Mouse (Mus musculus): ENCODE results near the gene Tbc1d22b.
A peak's percentile ranks its signal among the peaks of the same experiment; 100 is the strongest.
"Not testable (repeated sequence)": the region's sequence is repeated elsewhere in the genome, so short reads cannot be mapped to it uniquely, and the experiment has no call there.

Gene Tbc1d22b

DNA sequence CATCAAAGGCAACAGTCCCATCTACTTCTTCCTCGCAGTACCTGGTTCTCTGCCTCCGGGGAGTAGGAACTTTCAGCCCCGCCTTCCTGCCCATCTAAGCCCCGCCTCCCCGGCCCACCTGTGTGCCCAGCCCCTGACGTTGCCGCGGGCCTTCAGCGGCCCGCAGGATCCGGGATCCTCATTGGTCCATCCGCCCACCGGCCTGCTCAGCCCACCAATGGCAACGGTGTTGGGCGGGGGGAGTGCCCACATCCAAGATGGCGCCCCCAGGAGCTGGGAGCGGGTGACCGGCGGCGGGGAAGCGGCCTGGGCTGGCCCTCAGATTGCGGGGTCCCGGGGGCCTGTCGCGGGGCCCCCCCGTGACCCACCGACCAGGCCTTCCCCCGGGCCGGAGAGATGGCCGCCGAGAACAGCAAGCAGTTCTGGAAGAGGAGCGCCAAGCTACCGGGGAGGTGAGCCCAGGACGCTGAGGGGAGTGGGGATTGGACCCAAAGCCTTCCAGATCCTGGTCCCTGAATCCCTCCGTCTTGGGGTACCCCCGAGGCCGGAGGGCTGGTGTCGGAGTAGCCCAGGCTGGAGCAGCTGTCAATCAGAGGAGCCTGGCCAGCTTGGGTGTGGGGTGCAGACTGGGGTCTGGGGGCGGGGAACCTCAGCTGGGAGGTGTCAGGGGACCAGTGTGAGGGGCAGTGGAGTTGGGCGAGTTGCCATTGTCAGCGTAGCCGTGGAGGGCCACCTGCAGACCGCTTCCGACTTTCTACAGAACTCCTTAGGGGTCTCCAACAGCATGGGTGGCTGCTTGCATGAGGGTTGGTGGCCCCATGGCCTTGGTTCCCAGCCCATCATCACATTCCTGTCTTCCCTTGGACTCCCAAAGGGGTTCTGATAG, at the start of gene Tbc1d22b, which contains the start of gene Gm17657:
Gene Tbc1d22b, plus strand, starts transcription at position 243 of the 886 bp plus-strand sequence.
Gene Gm17657, minus strand, starts transcription at position 96 of the 886 bp plus-strand sequence.
- peak; percentile 81 to 92 for DNase-seq (ENCODE audit: low spot score in 2 of 2)

DNA sequence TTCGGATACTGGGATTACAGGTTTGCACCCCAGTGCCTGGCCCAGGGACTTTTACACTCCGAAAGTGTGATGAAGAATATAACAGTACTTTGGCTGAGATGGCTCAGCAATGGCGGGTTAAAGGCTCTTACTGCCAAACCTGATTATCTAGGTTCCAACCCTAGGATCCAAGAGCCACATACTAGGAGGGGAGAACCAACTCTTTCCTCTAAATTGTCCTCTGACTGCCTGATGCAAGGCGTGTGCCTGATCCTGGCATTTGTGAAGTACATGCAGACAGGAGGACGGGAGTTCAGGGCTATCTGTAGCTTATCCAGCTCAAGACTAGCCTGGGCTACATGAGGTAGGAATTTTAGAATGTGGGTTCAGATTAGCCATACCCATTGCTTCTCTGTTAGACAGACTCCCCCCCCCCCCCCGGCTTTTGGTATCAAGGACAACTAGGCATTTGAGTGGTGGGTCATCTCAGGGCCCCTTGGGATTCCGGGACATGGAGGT, 49.3 kb upstream of the Tbc1d22b start:
- no peak for DNase-seq (ENCODE audit: low spot score in 2 of 2)

DNA sequence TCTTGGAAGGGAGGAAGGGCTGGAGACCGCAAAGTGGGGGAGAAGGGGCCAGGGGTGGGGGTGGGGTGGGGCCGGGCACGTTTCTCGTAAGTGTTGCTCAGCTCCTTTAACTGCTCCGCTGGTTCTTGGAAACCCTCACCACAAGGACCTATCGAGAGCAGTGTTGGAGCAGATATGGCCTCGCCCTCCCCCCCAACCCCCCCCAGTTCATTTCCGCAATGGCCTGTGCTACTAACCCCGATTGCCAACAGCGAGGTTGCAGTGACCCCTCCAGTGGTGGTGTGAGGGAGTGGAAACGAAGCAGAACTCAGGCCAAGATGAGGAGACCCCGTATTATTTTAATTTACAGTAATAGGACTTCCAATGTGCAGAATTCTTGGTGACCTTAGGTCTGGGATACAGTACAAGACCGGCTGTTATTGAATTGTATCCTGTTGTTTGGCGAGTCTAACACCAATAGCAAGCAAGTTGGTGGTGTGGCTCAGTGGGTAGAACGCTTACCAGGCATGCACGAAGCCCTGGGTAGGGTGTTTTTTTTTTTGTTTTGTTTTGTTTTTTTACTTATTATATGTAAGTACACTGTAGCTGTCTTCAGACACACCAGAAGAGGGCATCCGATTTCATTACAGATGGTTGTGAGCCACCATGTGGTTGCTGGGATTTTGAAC, 48.6 kb upstream of the Tbc1d22b start:
- no peak for DNase-seq (ENCODE audit: low spot score in 2 of 2)

DNA sequence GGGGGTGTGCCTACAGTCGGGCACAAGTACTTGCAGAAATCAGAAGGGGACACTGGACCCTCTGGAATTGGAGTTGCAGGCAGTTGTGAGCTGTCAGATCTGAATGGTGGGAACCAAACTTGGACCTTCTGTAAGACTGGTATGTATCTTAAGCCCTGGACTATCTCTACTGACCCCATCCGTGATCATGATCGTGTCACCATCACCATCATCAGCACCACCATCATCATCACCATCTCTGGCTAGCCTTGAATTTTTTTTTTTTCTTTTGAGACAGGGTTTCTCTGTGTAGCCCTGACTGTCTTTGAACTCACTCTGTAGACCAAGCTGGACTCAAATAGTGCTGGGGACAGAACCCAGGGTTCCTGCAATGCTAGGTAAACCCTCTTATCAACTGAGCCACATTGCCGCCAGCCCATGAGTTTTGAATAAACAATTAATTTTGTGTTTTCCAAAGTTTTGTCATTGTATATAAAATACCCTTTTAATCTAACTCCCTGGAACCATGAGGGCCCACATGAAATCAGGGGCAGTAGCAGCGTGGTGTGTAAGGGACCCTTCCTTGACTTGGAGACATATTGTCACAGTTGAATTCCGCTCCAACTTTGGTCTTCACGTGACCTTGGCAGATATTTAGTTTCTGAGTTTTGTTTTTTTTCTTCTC, 47.4 kb upstream of the Tbc1d22b start:
- no peak for DNase-seq (ENCODE audit: low spot score in 2 of 2)

DNA sequence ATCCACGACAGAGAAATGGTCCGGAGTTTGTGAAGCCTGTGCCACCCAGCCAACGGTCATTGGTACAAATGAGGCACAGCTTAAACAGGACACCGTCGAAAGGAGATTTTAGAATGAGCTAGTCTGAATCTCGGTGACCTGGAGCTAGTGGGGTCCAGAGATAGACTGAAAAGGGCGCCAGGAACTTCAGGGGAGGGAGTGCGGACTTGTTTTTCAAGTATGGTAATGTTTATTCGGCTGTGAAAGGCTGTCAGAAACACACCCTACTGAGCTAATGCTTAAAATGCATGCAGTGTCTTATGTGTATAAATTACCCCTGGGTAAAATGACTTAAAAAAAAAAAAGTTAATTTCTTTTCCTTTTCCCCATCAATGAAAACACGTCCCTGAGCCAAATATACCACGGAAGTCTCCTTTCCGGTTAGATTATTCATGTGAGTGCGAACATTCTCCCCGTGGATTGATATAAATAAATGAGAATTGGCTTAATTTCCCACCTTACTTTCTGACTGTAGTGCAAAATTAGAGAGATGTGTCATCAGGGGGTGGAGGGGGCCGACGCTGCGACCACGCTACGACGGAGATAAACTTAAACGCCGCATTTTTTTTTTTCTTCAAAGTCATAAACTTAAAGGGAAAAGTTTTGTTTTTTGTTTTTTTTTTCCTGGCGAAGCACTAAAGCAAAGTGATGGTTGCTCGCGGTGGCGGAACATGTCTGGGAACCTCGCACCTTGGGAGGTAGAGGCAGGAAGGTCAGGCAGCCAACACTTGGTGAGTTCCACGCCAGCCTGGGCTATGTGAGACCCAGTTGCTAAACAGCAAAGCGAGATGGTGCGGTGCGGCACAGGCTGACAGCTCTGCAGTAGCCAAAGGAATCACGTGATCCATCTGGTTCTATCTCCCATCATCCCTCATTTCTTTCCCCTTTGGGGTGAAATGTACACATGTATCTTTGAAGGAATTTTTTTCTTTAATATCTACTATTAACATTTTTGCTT, 46.6 kb upstream of the Tbc1d22b start:
- DNase-seq (ENCODE audit: low spot score in 2 of 2) = no peak

DNA sequence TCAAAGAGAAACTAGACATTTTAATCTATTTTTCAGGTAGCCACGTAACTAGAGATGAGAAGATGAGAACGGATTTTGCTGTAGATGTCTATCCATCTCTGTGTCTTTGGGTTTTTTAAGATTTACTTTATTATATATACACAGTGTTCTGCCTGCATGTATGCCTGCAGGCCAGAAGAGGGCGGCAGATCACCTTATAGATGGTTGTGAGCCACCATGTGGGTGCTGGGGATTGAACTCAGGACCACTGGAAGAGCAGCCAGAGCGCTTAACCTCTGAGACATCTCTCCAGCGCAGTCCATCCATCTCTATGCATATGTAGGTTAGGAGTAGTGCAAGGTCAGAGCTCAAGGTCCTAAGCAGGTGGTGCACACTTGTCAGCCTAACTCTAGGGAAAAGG, 45.9 kb upstream of the Tbc1d22b start:
- DNase-seq (ENCODE audit: low spot score in 2 of 2) = no peak

DNA sequence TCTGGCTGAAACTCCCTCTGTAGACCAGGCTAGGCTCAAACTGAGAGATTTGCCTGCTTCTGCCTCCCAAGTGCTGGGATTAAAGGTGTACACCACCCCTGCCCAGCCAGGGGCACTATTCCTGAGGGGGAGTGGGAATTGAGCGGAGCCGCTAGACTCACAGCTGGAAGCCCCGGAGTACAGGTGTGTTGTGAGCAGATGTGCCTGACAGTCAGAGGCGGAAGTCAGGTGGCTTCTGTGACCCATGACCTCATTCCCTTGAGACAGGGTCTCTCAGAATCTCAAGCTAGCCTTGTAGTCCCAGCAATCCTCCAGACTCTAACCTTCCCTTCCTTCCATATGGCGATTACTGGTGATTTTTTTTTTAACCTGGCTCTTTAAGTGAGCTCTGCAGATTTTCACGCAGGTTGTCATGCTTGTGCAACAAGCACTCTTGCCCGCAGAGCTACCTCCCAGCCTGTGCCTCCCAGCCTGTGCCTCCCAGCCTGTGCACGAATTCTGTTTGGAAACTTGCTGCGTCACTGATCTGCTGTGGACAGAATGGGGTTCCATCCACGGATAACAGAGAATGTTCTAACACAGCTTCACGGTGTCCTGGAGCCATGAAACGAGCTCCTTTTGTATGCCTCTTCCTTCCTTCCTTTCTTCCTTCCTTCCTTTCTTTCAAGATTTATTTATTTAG, 40.5 kb upstream of the Tbc1d22b start:
- no peak for DNase-seq (ENCODE audit: low spot score in 2 of 2)

DNA sequence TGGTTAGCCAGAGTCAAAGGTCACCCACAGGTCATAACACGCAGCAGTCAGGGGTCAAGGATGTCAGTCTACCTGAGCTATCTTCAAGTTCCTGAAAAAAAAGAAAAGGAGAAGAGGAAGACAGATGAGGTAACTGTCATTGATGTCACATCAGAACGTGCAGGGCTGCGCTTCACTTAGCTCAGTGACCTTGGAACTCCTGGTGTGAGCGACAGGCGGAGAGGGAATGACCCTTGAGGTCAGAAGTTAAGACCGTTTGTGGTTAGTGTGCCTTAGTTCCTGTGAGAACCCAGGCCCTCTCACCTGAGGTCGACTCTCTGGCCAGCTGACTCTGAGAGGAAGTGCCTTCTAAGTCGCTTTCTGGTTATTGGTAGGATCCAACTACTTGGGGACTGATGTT, 38.9 kb upstream of the Tbc1d22b start:
- DNase-seq (ENCODE audit: low spot score in 2 of 2) = no peak

DNA sequence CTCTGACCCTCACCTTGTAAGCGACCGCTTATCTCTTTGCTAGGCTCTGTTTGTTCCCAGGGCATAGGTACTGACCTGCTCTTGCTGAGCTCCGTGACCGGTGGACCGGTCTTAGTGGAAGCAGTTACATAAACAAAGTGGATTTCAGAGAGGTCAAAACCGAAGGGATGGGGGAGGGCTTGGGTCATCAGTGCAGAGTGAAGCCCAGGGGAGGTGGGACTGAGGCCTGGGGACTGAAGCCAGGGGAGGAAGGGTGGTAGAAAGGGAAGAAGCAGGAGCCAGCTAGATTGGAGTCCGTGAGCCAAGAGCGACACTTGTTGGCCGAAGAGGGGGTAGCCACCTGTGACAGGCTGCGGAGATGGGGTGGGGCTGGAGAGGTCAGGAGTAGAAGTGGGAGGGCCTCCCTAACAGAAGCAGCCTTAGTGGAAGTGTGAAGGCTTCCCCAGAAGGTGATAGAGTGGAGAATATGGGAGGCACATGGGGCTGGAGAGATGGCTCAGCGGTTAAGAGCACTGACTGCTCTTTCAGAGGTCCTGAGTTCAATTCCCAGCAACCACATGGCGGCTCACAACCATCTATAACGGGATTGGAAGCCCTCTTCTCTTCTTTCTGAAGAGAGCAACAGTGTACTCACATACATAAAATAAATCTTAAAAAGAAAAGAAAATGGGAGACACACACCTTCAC, 36.4 kb upstream of the Tbc1d22b start:
- peak; percentile 24 to 52 for DNase-seq (ENCODE audit: low spot score in 2 of 2)

DNA sequence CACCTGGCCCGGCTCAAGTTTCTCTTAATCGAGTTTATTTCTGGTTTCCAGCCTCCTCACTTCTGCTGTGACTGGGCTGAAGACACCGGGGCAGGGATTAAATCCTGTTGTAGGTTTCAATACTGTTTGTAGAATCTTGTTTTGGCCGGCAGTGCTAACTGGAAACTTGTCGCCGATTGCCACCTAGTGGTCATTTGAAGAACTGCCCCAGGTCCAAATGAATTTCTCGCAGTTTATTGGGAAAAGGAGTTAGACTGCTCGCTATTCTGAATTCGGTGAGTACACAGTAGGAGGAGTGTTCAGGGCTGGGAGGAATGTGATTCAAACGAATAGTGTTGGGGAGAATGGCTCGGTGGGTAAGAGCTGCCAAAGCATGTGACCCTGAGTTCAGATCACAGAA, 35.1 kb upstream of the Tbc1d22b start:
- DNase-seq (ENCODE audit: low spot score in 2 of 2) = peak; percentile 76 to 86

DNA sequence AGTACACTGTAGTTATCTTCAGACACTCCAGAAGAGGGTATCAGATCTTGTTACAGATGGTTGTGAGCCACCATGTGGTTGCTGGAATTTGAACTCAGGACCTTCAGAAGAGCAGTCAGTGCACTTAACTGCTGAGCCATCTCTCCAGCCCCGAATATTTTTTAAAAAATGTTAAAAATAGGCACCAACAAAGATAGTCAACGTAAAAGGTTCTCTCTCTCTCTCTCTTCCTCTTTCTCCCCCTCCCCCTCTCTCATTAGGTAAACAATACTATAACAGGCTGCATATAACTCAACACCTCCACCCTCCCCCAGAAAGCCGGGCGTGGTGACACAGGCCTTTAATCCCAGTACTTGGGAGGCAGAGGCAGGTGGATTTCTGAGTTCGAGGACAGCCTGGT, 30.9 kb upstream of the Tbc1d22b start:
- not testable (repeated sequence) for DNase-seq (ENCODE audit: low spot score in 2 of 2)

DNA sequence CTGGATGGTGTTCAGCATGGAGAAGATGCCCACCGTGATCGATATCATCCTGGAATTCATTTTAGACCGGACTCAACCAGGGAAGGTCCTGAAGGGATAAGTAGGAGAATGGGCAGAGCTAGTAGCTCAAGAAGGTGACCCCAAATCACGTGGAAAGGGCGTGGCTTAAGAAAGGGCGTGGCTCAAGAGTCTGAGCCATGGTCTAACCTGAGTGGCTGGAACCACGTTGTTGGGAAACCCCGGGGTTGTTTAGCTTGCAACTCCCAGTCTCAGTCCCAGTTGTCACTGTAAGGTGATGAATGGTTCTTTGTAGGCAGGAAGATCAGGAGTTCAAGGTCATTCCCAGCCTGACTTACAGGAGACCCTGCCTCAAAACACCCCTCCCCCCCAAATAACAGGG, 29.9 kb upstream of the Tbc1d22b start:
- no peak for DNase-seq (ENCODE audit: low spot score in 2 of 2)

DNA sequence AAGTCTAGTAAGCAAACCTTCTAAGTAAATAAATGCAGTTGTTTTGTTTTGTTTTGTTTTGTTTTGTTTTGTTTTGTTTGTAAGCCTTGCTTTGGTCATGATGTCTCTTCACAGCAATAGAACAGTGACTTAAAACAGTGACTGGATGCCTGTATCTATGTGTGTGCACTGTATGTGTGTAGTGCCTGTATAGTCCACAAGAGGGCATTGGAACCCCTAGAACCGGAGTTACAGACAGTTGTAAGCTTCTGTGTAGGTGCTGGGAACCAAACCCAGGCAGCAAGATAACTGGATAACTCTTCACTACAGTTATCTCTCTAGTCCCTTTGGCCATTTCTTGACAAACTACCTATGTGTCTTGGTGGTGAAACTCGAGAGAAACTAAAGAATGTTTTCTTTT, 24.0 kb upstream of the Tbc1d22b start:
- no peak for DNase-seq (ENCODE audit: low spot score in 2 of 2)

DNA sequence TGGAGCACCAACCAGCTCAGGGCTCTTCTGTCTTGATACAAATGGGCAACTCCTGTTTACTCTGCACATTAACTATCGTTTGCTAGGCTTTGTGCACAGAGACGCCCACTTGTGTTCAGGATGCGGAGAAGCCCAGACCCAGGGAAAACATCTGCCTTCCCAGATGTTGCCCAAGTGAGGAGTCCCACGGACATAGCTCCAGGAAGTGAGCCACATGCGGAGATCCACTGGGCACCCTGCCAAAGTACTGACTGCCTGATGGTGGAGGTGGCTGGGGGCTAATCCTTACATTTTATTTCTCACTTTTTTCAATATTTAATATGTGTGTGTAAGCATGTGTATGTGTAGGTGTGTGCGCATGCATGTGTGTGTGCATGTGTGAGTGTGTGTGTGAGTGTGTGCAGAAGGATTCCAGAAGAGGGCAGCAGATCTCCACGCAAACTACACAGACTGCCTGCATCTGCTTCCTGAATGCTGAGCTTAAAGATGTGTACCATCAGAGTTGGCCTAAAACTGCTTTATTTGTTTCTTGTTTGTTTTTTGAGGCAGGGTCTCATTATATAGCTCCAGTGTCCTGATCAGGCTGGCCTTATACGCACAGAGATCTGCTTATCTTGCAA, 20.9 kb upstream of the Tbc1d22b start:
- no peak for DNase-seq (ENCODE audit: low spot score in 2 of 2)

DNA sequence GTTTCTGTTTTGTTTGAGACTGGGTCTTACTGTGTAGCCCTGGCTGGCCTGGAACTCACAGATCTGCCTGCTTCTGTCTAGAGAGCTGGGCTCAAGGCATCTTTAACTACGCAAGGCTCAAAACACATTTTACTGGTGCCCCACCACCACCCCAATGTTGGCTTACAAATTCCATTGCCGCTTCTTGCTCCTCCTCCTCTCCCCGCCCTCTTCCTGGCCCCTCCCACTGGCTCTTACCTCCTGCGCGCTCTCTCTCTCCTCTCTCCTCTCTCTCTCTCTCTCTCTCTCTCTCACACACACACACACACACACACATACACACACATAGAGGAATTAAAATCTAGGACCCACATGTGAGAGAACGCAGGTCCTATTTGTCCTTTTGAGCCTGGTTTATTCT, 19.1 kb upstream of the Tbc1d22b start:
- no peak for DNase-seq (ENCODE audit: low spot score in 2 of 2)

DNA sequence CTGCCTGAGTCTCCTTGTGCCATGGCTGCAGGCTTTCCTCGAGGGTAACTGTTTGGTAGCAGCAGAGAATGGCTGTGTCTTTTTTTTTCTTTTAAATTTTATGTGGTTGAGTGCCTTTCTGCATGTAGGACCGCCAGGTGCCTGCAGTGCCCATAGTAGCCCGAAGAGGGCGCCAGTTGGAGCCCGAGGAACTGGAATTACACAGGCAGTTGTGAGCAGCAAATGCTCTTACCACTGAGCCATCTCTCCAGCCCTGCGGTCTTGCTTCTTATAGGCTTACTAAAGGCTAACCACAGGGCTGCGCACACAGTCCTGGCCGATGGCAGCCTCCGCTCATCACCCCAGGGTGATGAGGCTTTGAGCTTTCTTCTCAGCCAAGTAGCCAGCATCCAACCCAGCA, 18.3 kb upstream of the Tbc1d22b start:
- DNase-seq (ENCODE audit: low spot score in 2 of 2) = no peak

DNA sequence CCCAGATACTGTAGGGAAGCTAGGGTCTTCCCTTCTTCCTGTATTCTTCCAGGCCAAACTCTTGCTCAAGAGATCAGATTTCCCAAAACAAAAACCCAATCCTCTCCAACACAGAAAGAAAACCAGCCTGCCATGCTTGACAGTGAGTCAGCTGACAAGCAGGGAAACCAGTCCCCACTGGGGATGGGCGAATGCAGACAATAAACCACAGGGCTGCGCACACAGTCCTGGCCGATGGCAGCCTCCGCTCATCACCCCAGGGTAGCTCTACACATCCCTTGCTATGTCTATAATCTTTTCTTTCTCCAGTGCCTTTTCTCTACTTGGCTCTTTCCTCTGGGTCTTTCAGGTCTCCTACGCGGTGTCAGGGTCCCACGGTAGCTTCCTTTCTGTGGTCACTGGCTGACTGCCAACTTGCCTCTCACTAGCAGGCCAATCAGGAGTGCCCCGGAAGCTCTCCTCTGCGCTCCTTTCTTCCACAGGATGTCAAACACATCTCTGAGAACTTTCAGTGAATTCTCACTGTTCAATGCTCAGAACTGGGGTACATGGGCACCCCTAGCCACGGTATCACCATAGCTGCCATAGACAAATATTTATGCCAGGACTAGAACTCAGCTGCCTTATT, 17.7 kb upstream of the Tbc1d22b start:
- DNase-seq (ENCODE audit: low spot score in 2 of 2) = no peak

DNA sequence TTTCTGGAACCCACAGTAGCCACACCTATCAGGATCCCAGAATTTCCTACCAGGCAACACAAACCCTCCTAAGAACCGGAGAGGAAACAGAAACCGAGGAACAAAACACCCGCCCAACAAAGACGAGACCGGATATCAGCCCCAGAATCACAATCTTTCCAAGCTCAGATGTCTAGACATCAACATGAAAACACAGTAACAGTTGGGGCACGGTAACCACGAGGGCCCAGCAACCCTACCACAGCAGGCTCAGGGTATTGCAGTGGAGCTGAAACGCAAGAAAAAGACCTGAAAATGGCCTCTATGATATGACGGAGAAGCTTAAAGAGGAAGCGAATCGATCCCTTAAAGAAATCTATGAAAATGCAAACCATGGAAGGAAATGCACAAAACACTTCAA, 15.7 kb upstream of the Tbc1d22b start:
- DNase-seq (ENCODE audit: low spot score in 2 of 2) = no peak

DNA sequence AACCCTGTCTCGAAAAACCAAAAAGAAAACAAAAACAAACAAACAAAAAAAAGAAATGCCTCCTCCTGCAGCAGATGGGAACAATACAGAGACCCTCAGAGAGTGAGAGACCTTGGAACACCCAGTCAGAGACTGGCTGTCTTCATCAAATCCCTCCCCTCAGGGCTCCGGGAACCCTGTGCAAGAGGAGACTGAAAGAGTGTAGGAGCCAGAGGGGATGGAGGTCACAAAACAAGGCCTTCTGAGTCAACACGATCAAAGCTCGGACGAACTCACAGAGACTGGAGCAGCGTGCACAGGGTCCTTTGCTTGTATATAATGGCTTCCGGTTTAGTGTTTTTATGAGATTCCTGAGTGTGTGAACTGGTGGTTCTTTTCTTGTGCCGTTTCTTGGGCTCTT, 9.2 kb upstream of the Tbc1d22b start:
- DNase-seq (ENCODE audit: low spot score in 2 of 2) = no peak

All from cerebellum, postnatal 4 days (tissue).